Mouse (Mus musculus) brain, embryonic 18.5 days (tissue): Measurements from ENCODE around the gene Setdb1.
A peak's percentile ranks its signal among the peaks of the same experiment; 100 is the strongest.

ENCODE experiments used
- DNase-seq: peaks from one replicate; pipeline ENCODE4 v3.0.0-alpha.2; 2012; ENCODE audit warnings: low read depth, low spot score

Gene Setdb1

GRCm38 (mm10) chr3:95292899-95293298 lies 64.1 kb downstream of the Setdb1 start:
- DNase-seq: no peak

DNA sequence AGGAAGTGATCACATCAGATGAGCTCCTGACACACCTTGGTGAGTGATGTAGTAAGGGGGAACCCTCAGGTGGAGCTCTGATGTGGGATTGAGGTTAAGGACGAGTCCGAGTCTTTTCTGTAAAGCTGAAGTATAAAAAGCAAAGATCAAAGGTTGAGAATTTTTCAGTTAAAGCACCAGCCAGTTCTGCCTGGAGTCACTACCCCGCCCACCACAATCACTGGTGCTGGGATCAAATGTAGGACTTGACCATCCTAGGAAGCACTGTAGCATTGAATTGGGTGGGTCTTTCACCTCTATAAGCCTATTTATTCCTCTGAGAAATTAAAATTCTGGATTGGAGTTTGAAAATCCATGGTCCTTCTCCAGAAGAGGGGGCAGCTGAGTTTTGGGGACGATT lies 66.0 kb downstream of the Setdb1 start:
- DNase-seq: no peak

DNA sequence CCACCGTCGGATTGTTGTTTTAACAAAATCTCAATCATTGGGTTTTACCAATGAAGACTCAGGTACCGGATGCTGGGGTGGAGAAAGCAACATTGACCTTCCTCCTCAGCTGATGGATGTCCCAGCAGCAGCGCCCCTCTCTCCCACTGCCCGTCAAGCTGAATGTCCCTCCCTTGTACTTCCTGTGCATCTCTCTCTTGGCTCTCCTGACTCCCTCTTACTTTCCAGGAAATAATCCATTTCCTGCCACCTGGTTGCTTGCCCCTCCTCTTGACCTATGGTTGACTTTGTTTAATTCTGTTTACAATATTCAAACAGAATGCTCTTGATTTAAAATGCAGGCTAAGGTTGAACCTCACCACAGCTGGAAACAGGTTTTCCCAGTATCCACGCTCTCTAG lies 66.8 kb downstream of the Setdb1 start:
- DNase-seq: no peak

DNA sequence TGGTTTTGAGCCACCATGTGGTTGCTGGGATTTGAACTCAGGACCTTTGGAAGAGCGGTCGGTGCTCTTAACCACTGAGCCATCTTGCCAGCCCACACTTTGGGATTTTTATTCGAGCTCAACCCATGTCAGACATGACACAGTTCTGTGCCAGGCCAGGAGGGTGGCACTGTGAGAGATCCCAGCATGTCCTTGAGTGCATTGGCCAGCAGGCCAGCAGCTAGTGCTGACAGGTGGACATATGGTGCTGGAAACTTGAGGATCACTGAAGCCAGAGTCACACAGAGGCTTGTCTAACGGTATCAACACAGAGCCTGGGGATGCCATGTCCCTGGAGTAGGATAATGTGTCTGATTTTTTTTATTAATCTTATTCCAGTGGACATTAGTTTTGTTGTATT lies 67.6 kb downstream of the Setdb1 start:
- no peak for DNase-seq

- DNase-seq: no peak
Observed at GRCm38 (mm10) chr3:95287541-95287940, 69.5 kb downstream of the Setdb1 start.

GRCm38 (mm10) chr3:95286510-95286909 lies 70.5 kb downstream of the Setdb1 start:
- no peak for DNase-seq

- DNase-seq: no peak
Observed at GRCm38 (mm10) chr3:95286011-95286410, 71.0 kb downstream of the Setdb1 start.

GRCm38 (mm10) chr3:95285390-95285789 lies 71.6 kb downstream of the Setdb1 start:
- DNase-seq: no peak

DNA sequence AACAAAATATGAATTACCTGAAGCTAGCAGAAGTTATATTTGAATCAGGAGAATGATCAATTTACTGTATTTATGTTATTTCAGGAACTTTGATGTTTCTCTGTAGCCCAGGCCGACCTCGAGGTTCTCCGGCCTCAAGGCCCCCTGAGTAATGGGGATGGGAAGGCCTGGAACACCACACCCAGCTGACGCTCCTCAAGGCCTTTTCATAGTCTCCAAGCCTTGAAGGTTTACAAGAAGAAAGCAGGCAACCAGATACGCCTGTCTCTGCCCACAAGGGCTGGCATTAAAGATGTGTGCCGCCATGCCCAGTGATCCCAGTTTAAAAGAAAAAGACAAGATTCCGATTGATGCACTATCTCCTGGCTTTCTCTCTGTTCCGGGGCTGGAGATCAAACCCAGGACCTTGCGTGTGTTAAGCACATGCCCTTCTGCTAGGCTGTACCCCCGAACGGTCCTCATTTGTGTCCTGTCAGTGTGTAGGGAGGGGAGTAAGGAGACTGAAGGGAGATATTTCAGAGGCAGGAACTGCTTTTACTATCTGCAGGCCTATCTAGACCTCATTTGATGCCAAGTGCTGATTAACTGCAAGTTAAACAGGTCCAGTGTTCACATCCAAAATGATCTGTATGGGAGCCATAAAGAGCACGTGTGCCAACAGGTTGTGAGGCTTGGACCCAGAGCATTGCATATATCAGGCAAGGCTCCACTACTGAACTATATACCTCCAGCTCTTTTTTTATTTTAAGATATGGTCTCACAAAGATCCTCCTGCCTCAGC lies 72.3 kb downstream of the Setdb1 start:
- no peak for DNase-seq

DNA sequence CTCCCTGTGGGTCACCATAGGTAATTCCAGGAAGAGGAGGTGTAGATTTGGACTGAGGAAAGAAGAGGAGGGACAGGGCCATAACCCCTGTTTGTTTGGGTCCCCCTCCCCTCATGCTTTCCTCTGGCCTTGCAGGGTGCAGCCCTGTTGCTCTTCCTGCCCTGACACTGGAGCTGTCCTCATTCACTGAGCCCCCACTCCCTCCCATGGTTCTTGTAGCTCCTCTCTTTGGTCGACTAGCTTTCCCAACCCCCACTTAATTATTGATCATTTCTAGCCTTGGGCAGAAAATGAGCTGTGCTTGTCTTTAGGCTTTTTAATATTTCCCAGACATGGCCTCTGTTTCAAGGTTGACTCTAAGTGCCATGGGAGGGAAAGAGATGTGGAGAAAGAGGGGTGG lies 72.9 kb downstream of the Setdb1 start:
- DNase-seq: no peak

- DNase-seq: no peak
Observed at GRCm38 (mm10) chr3:95283589-95283941, 73.4 kb downstream of the Setdb1 start.

DNA sequence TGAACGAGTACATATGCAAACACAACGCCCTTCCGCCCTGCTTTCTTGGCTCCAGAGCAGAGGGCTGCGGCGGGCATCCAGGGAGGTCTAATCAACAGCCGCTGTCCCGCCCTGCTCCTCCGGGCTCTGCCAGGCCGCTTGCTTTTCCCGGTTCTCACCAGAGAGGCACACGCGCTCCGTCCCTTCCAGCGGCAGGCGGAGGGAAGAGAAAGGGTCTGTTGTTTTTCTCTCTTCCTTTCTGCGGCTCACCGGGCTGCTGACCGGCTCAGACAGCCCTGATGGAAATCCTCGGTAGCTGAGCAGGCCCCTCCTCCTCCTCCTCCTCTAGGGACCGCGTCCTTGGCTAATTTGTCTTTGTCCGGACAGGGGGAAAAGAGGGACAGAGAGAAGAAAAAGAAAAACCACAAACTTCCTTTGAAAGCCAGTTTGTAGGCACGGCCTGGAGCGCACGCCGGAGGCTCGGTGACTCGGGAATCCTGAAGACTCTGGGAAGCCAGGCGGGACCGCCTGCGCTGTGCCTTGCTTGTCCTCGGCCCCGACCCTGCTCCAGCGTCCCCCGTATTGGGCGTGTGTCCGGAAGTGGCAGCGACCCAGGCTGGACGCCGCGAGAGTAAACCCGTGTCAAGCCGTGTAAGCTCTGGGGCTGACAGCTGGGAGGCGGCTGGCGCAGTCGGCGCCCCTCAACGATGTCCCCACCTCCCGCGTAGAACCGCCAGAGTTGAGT lies 74.0 kb downstream of the Setdb1 start:
- no peak for DNase-seq

GRCm38 (mm10) chr3:95282381-95282864 lies 74.6 kb downstream of the Setdb1 start:
- no peak for DNase-seq

DNA sequence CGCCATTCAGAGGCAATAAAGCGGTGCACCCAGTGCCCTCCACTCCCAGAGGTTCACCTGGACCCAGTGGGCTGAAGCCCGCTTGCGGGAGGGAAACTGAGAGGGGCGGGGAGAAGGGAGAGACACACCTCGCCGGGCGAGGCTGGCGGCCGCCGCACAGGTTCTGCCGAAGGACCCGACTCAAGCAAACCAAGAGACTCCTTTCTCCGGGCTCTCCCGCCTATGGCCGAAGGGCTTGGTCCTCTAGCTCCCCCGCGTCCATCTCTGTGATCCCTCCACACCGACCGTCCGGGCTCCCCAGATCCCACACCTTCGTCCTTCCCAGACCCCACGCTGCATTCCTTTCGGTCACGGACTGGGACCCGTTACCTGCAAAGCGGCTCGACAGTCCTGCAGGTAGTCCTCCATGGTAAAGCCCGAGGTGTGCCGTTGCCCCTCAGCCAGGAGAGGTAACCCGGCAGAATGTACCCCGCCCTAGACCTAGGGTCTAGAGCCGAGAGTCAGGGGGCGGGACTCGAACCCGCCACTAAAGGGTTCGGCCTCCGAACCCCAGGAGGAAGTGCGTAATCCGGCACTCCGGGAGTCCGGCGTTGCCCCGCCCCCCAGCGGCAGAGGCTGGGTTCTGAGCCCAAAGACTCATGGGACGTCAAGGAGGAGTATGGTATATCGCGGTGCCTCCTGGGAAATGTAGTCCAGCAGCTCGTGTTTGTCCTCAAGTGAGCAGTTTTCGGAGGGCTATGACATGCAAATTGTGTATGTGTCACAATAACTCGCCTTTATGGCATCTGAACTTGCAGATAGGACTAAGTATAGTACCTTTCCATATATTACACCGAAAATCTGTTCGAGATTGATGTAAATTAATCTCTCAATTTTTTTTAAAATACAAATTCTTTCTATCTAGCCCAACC lies 75.5 kb downstream of the Setdb1 start, which contains the start of the genes Mindy1 and Prune1:
Gene Mindy1, plus strand, starts transcription at position 130 of the 911 bp plus-strand sequence.
Gene Prune1, minus strand, starts transcription at position 861 of the 911 bp plus-strand sequence.
- DNase-seq: peak; percentile 95

DNA sequence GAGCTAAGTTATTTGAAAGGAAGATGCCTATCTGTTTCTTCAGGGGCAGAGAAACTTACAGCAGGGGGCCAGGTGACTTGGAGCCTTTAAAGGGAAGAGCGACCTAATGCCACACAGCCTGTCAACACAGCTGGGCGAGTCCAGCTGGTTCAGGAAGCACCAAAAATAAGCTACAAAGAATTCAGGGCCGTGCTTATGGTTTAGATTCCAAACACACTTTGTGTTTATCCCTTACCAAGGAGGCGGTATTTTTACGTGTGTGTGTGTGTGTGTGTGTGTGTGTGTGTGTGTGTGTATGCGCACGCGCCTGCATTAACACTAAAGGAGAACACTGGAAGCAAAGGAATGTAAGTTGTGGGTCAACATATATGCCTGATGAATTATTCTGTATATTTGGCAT lies 76.3 kb downstream of the Setdb1 start:
- no peak for DNase-seq

- no peak for DNase-seq
Observed at GRCm38 (mm10) chr3:95277149-95277551, 79.9 kb downstream of the Setdb1 start.

- no peak for DNase-seq
Observed at GRCm38 (mm10) chr3:95276428-95276934, 80.5 kb downstream of the Setdb1 start.

- DNase-seq: no peak
Observed at GRCm38 (mm10) chr3:95275161-95275560, 81.8 kb downstream of the Setdb1 start.

- DNase-seq: no peak
Observed at GRCm38 (mm10) chr3:95274453-95274852, 82.5 kb downstream of the Setdb1 start.
